Mouse (Mus musculus) skeletal muscle tissue, adult 2 months (tissue): ENCODE results near the gene Dcun1d2.
"Not testable (repeated sequence)": the region's sequence is repeated elsewhere in the genome, so short reads cannot be mapped to it uniquely, and the experiment has no call there.

ENCODE experiments used
- DNase-seq: peaks from one replicate; pipeline ENCODE4 v3.0.0-alpha.2; 2012; ENCODE audit warnings: low read depth, low spot score

Dcun1d2 gene

GRCm38 (mm10) chr8:13287692-13288623 is at the start of gene Dcun1d2, which contains the start of gene Tmco3:
Dcun1d2 (minus strand) TSS chr8:13288131.
Tmco3 (plus strand) TSS chr8:13288190.
- DNase-seq = peak; percentile 97

- no peak for DNase-seq
These were observed 49.7 kb upstream of the Dcun1d2 start for GRCm38 (mm10) chr8:13337678-13338077.

- DNase-seq = not testable (repeated sequence)
These were observed 49.3 kb upstream of the Dcun1d2 start for GRCm38 (mm10) chr8:13337245-13337644.

GRCm38 (mm10) chr8:13334671-13335070 is 46.7 kb upstream of the Dcun1d2 start:
- DNase-seq = no peak

GRCm38 (mm10) chr8:13326598-13326997 is 38.7 kb upstream of the Dcun1d2 start:
- DNase-seq = no peak

GRCm38 (mm10) chr8:13316671-13317070 is 28.7 kb upstream of the Dcun1d2 start:
- DNase-seq = no peak

- DNase-seq = no peak
These were observed 27.0 kb upstream of the Dcun1d2 start for GRCm38 (mm10) chr8:13314922-13315321.

GRCm38 (mm10) chr8:13306916-13307315 is 19.0 kb upstream of the Dcun1d2 start:
- DNase-seq = no peak

- no peak for DNase-seq
These were observed 18.5 kb upstream of the Dcun1d2 start for GRCm38 (mm10) chr8:13306309-13306909.

GRCm38 (mm10) chr8:13305884-13306283 is 18.0 kb upstream of the Dcun1d2 start:
- no peak for DNase-seq

- DNase-seq = no peak
These were observed 17.5 kb upstream of the Dcun1d2 start for GRCm38 (mm10) chr8:13305459-13305858.

- no peak for DNase-seq
These were observed 13.1 kb upstream of the Dcun1d2 start for GRCm38 (mm10) chr8:13301036-13301435.

- DNase-seq = no peak
These were observed 11.6 kb upstream of the Dcun1d2 start for GRCm38 (mm10) chr8:13299571-13299970.

GRCm38 (mm10) chr8:13293677-13294470 is 5.9 kb upstream of the Dcun1d2 start:
- DNase-seq = no peak

GRCm38 (mm10) chr8:13292364-13292763 is 4.4 kb upstream of the Dcun1d2 start:
- peak; percentile 54 for DNase-seq

GRCm38 (mm10) chr8:13288646-13289045 is 715 bp upstream of the Dcun1d2 start:
- no peak for DNase-seq

GRCm38 (mm10) chr8:13287304-13287691 is 633 bp downstream of the Dcun1d2 start:
- peak; percentile 84 for DNase-seq

GRCm38 (mm10) chr8:13283200-13283599 is 4.7 kb downstream of the Dcun1d2 start:
- DNase-seq = no peak

- DNase-seq = no peak
These were observed 10.9 kb downstream of the Dcun1d2 start for GRCm38 (mm10) chr8:13276941-13277447.

- DNase-seq = no peak
These were observed 15.1 kb downstream of the Dcun1d2 start for GRCm38 (mm10) chr8:13272834-13273233.

- no peak for DNase-seq
These were observed 20.4 kb downstream of the Dcun1d2 start for GRCm38 (mm10) chr8:13267566-13267965.

- DNase-seq = no peak
These were observed 24.6 kb downstream of the Dcun1d2 start for GRCm38 (mm10) chr8:13263376-13263775.
